Mouse (Mus musculus): ENCODE measurements around the gene Adam1a.

- TF ChIP-seq CTCF (IDR thresholded peaks at IDR 0.05; ENCODE audit: insufficient read depth, low read length) (no peak), POLR2A (IDR thresholded peaks at IDR 0.05; ENCODE audit: borderline replicate concordance, extremely low read depth, low read depth, low read length) (no peak)
Measured at GRCm38 (mm10) chr5:121535116-121535515, 10.2 kb downstream of the Adam1a start.
